Mouse (Mus musculus) ES-E14 (cell line): ENCODE results near the gene Klf2. TPM values are rescaled to one million over a fixed set of nuclear protein-coding genes. Genes with fewer than 3 reads are reported as not detected.

Experiments
- DNase-seq: peaks from one replicate; pipeline ENCODE4 v3.0.0-alpha.2; 2013; ENCODE audit warnings: low read depth, low spot score
- H3K27ac ChIP-seq: 2 replicates; pipeline ENCODE4 v1.5.1; 2012; ENCODE audit warnings: low read depth, mild to moderate bottlenecking, low read length, moderate library complexity, mixed read lengths; ENCODE audit not compliant: poor library complexity, insufficient read depth, severe bottlenecking
- H3K36me3 ChIP-seq: 2 replicates; pipeline ENCODE4 v1.6.1; 2012; ENCODE audit warnings: mild to moderate bottlenecking, low read length, moderate library complexity, mixed read lengths; ENCODE audit not compliant: control insufficient read depth, poor library complexity, insufficient read depth, severe bottlenecking
- H3K4me1 ChIP-seq, 2 experiments: fragments of 150-350 bp in 1 of 2; sonication (generic) in 1 of 2; 2 replicates each; pipeline ENCODE4 v1.6.1; 2012; ENCODE audit warnings: low read length in 2 of 2, mild to moderate bottlenecking in 1 of 2, mixed read lengths in 1 of 2; ENCODE audit not compliant: control insufficient read depth in 2 of 2, insufficient read depth in 2 of 2, poor library complexity in 1 of 2
- H3K4me3 ChIP-seq, 2 experiments: fragments of 150-350 bp in 1 of 2; sonication (generic) in 1 of 2; 2 replicates each; pipeline ENCODE4 v1.5.1; 2012; ENCODE audit warnings: low read length in 2 of 2, low read depth in 1 of 2, mild to moderate bottlenecking in 1 of 2, mixed read lengths in 1 of 2; ENCODE audit not compliant: insufficient read depth in 1 of 2, poor library complexity in 1 of 2, severe bottlenecking in 1 of 2
- H3K9ac ChIP-seq: 2 replicates; pipeline ENCODE4 v1.6.1; 2012; ENCODE audit warnings: low read depth, mild to moderate bottlenecking, low read length, mixed read lengths; ENCODE audit not compliant: poor library complexity, insufficient read depth, severe bottlenecking
- H3K9me3 ChIP-seq: fragments of 150-350 bp; sonication (generic); 2 replicates; pipeline ENCODE4 v1.6.1; 2012; ENCODE audit warnings: low read depth, mild to moderate bottlenecking, low read length; ENCODE audit not compliant: control insufficient read depth, insufficient read depth
- CHD2 ChIP-seq: IDR thresholded peaks from 2 replicates; pipeline ENCODE4 v1.6.1; 2014; ENCODE audit warnings: mild to moderate bottlenecking, low read depth, low read length, inconsistent platforms
- HCFC1 ChIP-seq: IDR thresholded peaks from 2 replicates; pipeline ENCODE4 v1.6.1; 2012; ENCODE audit warnings: low read length, inconsistent platforms, borderline replicate concordance; ENCODE audit not compliant: insufficient read depth
- MAFK ChIP-seq: IDR thresholded peaks from 2 replicates; pipeline ENCODE4 v1.6.1; 2014; ENCODE audit warnings: mild to moderate bottlenecking, low read depth, low read length, inconsistent platforms; ENCODE audit not compliant: insufficient read depth
- ZC3H11A ChIP-seq: IDR thresholded peaks from 2 replicates; pipeline ENCODE4 v1.6.1; 2012; ENCODE audit warnings: low read depth, mild to moderate bottlenecking, inconsistent platforms, low read length, borderline replicate concordance
- ZNF384 ChIP-seq: IDR thresholded peaks from 2 replicates; pipeline ENCODE4 v1.6.1; 2012; ENCODE audit warnings: low read depth, low read length, inconsistent platforms
- in situ Hi-C, 2 experiments: fragments of 600-800 bp; cut with MboI; formaldehyde crosslinking; loops; one replicate each; pipeline ENCODE4 v1.15.1; 2025; ENCODE audit warnings: low sequenced_read_pairs in 2 of 2, inconsistent platforms in 1 of 2; ENCODE audit not compliant: unreplicated experiment in 2 of 2
- total RNA-seq: library from RNA; depleted of rRNA; stranded (reverse); fragments of 300-350 nt; gene quantifications from 2 replicates; pipeline ENCODE4 v1.2.3, GENCODE M21; 2012

The Klf2 gene
- total RNA-seq, 1 experiment: 55.0 TPM

DNA sequence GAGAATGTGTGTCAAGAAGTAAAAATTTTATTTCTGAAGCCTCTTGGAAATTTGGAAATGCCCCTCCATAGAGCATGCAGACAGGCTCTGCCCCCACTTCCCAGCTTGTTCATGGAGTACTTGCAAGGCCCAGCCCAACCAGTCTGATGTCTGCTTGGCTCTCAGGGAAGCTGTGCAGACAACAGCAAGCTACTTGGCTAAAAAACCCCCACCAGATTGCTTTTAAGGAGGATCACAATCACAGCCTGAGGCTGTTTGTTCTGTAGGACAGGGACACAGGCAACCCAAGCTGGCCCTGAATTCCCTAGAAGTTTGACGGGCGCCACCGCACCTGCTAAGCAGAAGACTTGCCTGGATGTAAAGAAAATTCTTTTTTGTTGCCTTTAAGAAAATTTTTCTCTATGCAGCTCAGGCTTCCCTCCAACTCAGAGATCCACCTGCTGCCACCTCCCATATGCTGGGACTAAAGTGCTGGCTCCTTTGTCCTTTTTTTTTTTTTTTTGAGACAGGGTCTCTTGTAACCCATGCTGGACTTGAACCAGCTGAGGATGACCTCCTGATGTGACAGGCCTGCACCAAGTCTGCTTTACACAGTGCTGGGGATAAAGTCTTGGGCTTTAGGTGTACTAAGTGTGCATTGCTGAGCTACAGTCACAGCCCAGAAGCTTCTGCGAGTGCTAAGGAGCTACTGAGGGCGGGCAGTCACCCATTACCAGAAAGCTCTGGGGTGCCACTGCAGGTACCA is 23.9 kb downstream of the Klf2 start:
- H3K9ac ChIP-seq: no peak overlapping the region
- H3K36me3 ChIP-seq: peaks cover 10% of the 10 kb centered on the region; the same call in 1 of the 2 replicates
- no peak for DNase-seq
- H3K9me3 ChIP-seq: no peaks in the 10 kb centered on the region
- H3K27ac ChIP-seq: no peak overlapping the region
- TF ChIP-seq ZNF384: no peak
- no peak for TF ChIP-seq CHD2
- no peak for TF ChIP-seq MAFK
- TF ChIP-seq HCFC1: no peak
- no peak for TF ChIP-seq ZC3H11A
- no peak overlapping the region for H3K4me3 ChIP-seq
- in situ Hi-C loops: no loop called here
- peaks cover 0 to 2% of the 10 kb centered on the region in 2 experiments; a peak in 2 of 4 replicates for H3K4me1 ChIP-seq

DNA sequence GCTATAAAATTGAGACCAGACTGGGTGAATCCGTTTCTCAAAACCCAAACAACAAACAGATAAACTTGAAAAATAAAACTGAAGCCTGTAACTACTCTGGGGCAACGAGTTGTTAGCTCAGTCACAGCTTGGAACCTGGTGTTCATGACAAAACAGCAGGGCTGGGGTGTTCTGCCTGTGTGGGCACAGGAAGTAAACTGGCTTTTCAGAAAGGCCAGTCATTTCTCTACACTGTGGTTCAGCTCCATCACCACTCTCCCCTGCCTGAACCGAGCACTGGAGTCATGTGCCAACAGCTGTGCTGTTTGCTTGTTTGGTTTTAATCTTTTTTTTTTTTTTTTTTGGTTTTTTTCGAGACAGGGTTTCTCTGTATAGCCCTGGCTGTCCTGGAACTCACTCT is 24.9 kb downstream of the Klf2 start:
- Histone ChIP-seq H3K9me3 (no peaks in the 10 kb centered on the region), H3K36me3 (peaks cover 12% of the 10 kb centered on the region; the same call in 1 of the 2 replicates), H3K4me1 (peaks cover 3 to 4% of the 10 kb centered on the region in 2 experiments; a peak in 2 of 4 replicates), H3K9ac (no peak overlapping the region), H3K27ac (no peak overlapping the region), H3K4me3 (no peak overlapping the region)
- TF ChIP-seq HCFC1: no peak
- no peak for DNase-seq
- in situ Hi-C loops: no loop called here

DNA sequence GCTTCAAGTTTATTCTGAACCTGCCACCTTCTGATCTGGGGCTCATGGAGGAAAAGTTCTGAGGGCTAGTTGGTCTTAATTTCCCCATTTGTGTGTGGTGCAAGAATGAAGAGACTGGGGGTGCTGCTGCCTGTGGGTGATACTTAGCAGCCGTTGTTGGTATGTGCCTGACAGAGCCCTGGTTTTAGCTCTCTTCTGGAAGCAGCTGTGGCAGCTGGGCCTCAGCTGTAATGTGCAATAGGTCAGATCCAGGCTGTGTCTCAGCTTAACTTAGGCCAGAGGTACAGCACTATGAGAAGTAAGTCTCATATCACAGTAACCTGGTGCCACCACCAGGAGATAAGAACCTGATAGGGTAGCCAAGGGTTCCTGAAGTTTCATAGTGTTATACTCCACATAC is 28.7 kb downstream of the Klf2 start:
- H3K9ac ChIP-seq: no peak overlapping the region
- no peak for DNase-seq
- in situ Hi-C loops: no loop called here
- H3K4me3 ChIP-seq: no peak overlapping the region
- H3K36me3 ChIP-seq: peaks cover 8% of the 10 kb centered on the region; the same call in 1 of the 2 replicates
- no peaks in the 10 kb centered on the region for H3K9me3 ChIP-seq
- H3K27ac ChIP-seq: no peak overlapping the region
- TF ChIP-seq HCFC1 (no peak), ZNF384 (no peak), CHD2 (no peak), ZC3H11A (no peak), MAFK (no peak)
- H3K4me1 ChIP-seq: peaks cover 8 to 9% of the 10 kb centered on the region in 2 experiments; a peak in 2 of 4 replicates

DNA sequence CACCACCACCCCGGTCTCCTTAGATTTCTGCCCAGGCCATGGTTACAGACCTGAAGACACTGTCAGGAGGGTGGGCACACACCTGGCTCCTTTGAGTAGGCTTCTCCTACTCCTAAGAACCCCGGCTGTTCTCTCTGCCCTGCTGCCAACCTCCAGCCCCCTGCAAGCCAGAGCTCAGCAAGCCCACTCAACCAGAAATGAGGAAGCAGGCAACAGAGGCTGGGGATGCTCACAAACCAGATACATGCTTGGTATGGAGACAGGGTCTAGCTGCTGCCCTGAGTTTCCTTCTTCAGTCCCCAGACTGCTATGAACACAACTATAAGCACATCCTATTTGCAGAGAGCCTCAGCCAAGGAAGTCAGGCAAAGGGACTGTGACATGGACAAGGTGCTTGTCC is 29.3 kb downstream of the Klf2 start:
- in situ Hi-C loops: no loop called here
- Histone ChIP-seq H3K36me3 (peaks cover 8% of the 10 kb centered on the region; the same call in 1 of the 2 replicates), H3K4me3 (no peak overlapping the region), H3K9ac (no peak overlapping the region), H3K4me1 (peaks cover 8 to 9% of the 10 kb centered on the region in 2 experiments; a peak in 3 of 4 replicates), H3K9me3 (no peaks in the 10 kb centered on the region), H3K27ac (no peak overlapping the region)
- DNase-seq: no peak
- TF ChIP-seq HCFC1 (no peak), ZNF384 (no peak), ZC3H11A (no peak), MAFK (no peak), CHD2 (no peak)

DNA sequence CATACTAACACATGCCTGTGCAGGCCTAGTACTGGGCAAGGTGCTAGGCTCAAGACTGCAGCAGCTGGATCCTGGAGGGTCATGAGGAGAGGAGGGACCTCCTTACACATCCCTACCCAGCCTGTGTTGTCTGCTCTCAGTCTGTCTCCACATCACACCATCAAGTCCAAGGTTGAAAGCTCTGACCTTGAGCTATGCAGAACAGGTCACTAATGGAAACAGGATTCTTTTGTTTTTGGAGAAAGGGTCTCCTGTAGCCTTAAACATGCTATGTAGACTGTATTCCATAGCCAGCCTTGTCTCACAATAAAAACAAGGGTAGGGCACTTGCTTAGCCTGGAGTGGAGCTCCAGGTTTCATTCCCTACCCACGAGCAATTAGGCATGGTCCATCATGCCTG is 30.1 kb downstream of the Klf2 start:
- H3K27ac ChIP-seq: no peak overlapping the region
- no peak for TF ChIP-seq CHD2
- TF ChIP-seq ZNF384: no peak
- no peak for TF ChIP-seq ZC3H11A
- no peak for TF ChIP-seq HCFC1
- no peak for TF ChIP-seq MAFK
- H3K9me3 ChIP-seq: no peaks in the 10 kb centered on the region
- H3K36me3 ChIP-seq: peaks cover 8% of the 10 kb centered on the region; the same call in 1 of the 2 replicates
- in situ Hi-C loops: no loop called here
- no peak for DNase-seq
- peaks cover 8 to 14% of the 10 kb centered on the region in 2 experiments; a peak in 3 of 4 replicates for H3K4me1 ChIP-seq
- no peak overlapping the region for H3K9ac ChIP-seq
- H3K4me3 ChIP-seq: no peak overlapping the region
